Mouse (Mus musculus) brain, adult 2 months (tissue): ENCODE measurements at regions not wholly inside any gene's neighbourhood (a gene's known extent, or its start where the extent isn't known, plus 50 kb on each side); places are given as distances from the start of the nearest gene placed in this dataset.

ENCODE experiments used
- DNase-seq: peaks from one replicate; pipeline ENCODE4 v3.0.0; 2011; ENCODE audit warnings: low read depth, low spot score

DNA sequence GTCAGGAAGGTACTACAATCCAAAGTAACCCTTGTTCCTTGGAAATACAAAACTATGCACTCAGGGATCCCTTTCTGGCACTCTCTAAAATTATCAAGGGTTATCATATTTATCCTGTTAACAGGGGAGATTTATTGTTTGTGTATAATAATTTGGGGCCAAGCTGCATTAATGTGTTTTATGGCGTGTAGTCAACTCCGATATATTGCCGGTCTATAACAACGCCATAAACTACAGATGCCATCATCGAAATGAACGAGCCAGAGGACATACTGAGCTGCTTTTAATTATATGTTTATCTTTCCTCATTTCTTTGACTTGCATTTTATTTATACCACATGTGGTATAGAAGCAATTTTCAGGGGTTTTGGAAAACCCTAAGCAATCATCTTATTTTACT, 147.2 kb downstream of the Nr2f2 start:
- DNase-seq: no peak

- no peak for DNase-seq
Observed at GRCm38 (mm10) chr7:70217137-70217536, 149.4 kb downstream of the Nr2f2 start.

GRCm38 (mm10) chr7:70213970-70214520, 152.5 kb downstream of the Nr2f2 start:
- DNase-seq: no peak

DNA sequence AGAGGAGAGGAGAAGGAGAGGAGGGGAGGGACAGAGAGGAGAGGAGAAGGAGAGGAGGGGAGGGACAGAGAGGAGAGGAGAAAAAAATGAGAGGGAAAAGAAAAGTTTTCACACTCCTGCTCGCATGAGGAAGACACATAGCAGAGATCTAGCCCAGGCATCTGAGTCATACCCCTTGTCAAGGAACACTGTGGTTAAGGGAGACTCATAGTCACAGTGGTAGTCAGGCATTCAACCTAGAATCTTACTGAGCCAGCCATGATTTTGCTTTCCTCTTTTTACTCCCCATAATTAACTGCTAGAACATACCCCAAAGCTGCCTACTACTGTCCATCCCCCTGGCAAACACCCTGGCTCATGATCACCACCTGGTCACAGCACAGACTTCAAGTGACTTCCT, 160.6 kb downstream of the Nr2f2 start:
- DNase-seq: peak; percentile 57

- DNase-seq: no peak
Observed at GRCm38 (mm10) chr7:70200188-70200587, 166.3 kb downstream of the Nr2f2 start.

GRCm38 (mm10) chr7:70178956-70179355, 187.6 kb downstream of the Nr2f2 start:
- no peak for DNase-seq

DNA sequence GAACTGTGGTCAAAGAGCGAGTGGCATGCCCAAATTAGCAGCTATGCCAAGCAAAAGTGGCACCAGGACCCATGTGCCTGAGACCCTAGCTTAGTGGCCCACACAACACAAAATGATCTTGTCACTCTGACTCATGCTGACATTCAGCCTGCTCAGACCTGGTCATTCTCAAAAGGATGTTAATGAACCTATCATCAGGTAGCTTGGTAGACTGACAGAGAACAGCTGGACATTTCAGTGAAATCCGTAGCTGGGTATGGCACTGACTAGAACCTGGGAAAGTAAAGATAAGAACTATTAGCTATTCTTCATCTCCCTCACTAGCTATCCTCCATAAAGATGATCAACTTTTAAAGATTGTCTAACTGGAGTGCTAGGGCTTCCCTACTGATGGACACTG, 188.5 kb downstream of the Nr2f2 start:
- no peak for DNase-seq

GRCm38 (mm10) chr7:70176686-70177259, 189.8 kb downstream of the Nr2f2 start:
- DNase-seq: no peak

- no peak for DNase-seq
Observed at GRCm38 (mm10) chr7:70176086-70176485, 190.4 kb downstream of the Nr2f2 start.

- no peak for DNase-seq
Observed at GRCm38 (mm10) chr7:70172431-70172830, 194.1 kb downstream of the Nr2f2 start.

DNA sequence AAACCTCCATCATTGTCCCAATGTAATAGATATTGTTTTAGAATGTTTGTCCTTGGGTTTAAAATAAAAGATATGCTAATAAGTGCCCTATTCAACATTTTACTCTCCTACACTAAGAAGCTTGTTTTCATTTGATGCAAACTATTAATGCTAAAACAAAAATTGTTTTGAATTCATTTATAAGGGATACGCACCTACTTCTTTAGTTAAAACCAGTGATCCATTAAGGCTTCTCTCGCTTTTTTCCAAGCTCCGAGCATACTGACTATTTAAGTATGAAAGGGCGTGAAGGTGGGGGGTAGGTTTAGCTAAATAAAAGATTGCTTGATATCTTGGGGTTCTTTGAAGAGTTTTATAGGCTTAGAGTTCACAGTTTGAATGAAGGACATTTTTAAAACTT, 195.1 kb downstream of the Nr2f2 start:
- DNase-seq: no peak

DNA sequence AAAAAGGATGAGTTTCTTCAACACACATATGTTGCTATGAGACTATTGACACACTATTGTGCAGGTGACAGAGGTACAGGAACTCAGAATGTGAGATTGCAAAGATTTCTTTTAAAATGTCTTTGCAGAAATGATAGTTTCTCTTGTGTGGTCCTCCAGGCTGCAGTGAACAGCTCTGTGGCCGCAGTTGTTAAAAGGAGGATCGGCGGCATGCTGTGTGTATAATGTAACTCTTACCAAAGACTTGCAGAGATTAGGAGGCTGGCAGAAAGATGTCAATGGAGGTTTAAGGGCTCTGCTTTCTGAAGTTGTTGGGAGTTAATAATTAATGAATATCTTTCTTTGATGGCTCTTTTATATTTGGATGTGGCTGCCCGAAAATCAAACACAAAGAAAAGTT, 198.5 kb downstream of the Nr2f2 start:
- DNase-seq: no peak

DNA sequence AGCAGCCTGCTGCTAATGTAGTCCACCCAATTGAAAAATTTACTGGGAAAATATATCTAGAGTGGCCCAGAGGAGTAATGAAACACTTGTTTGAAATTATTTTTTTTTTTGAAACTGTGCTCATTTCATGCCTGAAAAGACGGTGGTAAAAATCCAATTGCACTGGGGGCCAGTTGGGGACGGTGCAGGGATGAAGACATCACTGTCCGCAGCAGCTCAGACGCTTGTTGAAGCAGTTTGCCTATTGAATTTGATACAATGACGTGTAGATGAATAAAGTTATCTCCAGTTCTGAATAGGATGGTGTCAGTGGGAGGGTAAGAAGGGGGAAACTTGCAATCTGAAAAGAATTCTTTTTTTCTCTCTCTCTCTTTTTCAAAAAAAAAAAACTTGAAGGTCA, 200.5 kb downstream of the Nr2f2 start:
- no peak for DNase-seq

DNA sequence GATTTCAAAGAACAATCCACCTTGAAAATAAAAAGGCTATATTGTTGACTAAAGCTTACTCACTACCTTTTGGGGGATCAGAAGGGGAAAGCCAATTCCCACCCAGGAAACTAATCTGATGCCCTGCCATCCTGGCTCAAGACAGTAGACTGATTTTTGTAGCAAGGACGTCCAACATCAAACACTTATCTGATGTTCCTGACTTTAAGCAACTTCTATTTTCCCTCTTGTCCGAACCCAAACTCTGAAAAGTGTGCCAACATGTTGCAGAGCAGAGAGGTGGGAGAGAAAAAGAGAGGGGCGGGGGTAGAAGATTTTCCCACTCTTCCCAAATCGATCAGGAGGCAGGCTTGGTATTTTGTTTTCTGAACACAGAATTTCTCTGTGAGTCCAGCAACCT, 201.0 kb downstream of the Nr2f2 start:
- no peak for DNase-seq

DNA sequence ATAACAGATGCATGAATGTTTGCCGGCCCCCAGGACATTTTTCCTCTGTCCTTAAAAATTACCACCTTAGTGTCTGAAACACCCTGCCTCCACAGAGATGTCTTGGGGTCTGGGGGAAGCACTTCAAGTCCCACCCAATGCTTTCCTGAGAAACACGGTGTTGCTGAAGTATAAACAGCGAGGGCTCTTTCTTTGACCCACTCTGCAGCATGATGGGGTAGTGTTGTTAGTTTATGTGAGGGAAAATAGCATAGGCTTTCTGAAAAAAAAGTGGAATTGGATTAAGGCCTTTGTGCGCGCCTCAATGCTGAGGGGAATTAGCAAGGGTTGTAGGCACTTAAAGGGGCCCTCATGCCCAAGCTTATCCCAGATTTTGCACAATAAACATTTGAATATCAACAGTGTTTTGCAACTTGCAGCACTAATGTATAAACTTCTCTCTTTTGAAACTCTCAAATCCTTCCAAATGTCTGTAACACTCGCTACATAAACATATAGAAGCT, 201.8 kb downstream of the Nr2f2 start:
- DNase-seq: no peak

GRCm38 (mm10) chr7:70158531-70158930, 208.0 kb downstream of the Nr2f2 start:
- no peak for DNase-seq

DNA sequence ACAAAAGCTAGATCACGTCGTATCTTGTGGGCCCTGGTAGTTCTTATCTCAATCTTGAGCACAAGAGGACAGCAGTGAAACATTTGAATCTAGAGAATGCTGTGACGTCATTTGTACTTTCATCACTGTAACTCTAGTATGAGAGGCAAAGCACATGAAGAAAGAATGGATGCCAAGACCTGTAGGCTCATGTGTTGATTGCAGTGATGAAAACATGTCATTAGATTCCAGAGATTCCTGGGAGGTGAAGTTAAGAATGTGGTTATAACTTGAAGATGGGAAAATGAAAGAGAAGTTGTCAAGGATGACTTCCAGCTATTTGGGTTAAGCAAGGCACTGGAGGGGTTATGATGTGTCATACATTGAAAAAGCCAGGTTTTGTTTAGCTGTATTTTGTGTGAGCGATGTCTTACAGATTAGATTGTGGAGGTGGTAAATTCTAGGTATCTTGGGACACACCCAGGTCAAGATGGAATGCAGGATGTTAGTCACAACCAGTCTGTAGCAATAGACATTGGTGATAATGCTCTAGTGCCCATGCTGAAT, 221.7 kb downstream of the Nr2f2 start:
- DNase-seq: no peak

- DNase-seq: no peak
Observed at GRCm38 (mm10) chr7:70136837-70137236, 229.7 kb downstream of the Nr2f2 start.

- DNase-seq: no peak
Observed at GRCm38 (mm10) chr7:70135416-70135815, 231.1 kb downstream of the Nr2f2 start.

DNA sequence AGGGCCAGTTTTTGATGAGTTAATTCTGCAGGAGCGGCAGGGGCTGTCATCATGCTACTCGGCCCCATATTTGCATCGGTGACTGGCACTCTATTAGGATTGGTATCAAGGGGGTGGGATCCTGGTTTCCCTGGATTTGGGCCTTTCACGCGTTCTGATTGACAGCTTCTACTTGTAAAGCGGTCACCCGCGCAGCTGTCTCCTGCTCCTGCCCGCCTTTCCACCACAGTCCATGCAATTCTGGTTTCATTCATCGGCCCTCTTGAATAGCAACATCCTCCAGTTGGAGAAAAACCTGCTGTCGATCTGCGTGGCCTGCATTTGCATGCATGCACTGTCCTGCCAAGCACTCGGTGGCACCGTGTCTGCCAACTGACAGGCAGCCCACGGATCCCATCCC, 236.6 kb downstream of the Nr2f2 start:
- peak; percentile 16 for DNase-seq

- DNase-seq: no peak
Observed at GRCm38 (mm10) chr7:70122818-70123217, 243.7 kb downstream of the Nr2f2 start.

DNA sequence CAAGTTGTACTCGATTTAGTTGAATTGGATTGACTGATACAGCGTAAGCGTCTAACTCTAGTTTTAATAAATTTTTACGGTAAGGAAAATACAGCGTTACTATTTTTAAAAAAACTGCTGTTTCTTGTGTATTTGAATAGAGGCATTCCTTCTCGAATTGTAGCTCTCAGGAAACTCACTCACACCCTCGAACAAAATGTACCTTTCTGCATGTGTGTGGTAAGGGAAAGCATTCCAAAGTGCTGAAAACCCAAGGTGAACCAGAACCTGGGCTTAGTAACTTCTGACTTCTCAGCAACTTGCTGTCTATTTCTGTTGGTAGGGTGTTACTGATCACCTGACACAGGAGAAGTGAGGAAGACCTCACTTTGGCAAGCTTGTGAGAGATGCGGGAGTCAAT, 247.0 kb downstream of the Nr2f2 start:
- DNase-seq: no peak

DNA sequence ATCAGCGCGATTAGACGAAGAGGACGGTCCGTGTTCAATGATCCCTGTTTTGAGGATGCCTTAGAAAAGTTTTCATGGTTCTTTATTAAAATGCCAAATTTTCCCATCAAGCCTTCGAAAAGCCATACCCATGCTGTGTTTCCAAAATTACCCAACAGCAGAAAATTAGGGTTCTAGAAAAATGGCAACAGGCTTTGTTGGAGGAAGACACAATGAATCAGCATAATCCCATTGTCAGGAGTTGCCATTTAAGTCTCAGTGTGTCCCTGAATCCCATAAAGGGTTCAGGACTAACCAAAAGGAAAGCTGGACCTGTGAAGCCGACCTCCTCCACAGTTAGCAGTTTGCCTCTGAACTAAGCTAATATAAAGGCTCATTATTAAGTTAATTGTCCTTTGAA, 247.6 kb downstream of the Nr2f2 start:
- DNase-seq: peak; percentile 7
